Mouse (Mus musculus) liver, postnatal 0 days (tissue): ENCODE results near the gene Tuba1c. TPM values are rescaled to one million over a fixed set of nuclear protein-coding genes. Genes with fewer than 3 reads are reported as not detected.

ENCODE experiments used
- ATAC-seq: fragments of 200-750 bp; cut with Nextera tagmentation; 2 replicates; pipeline ENCODE4 v1.8.0; 2017; ENCODE audit warnings: mild to moderate bottlenecking, moderate library complexity
- DNase-seq: peaks from one replicate; pipeline ENCODE4 v3.0.0-alpha.2; 2016
- H3K27ac ChIP-seq: fragments of 300-500 bp; sonication (generic); 2 replicates; pipeline ENCODE4 v1.5.1; 2014; ENCODE audit warnings: antibody characterized with exemption, moderate library complexity, mild to moderate bottlenecking, low read depth
- H3K27me3 ChIP-seq: fragments of 300-500 bp; sonication (generic); 2 replicates; pipeline ENCODE4 v1.6.1; 2014; ENCODE audit warnings: low read length, control low read depth, mixed read lengths; ENCODE audit not compliant: insufficient read depth
- H3K36me3 ChIP-seq: fragments of 300-500 bp; sonication (generic); replicated peaks from 2 replicates; pipeline ENCODE4 v1.6.1; 2014; ENCODE audit warnings: mild to moderate bottlenecking, control low read depth, low read length, moderate library complexity, mixed read lengths; ENCODE audit not compliant: insufficient read depth
- H3K4me1 ChIP-seq: fragments of 300-500 bp; sonication (generic); 2 replicates; pipeline ENCODE4 v1.6.1; 2014; ENCODE audit warnings: antibody characterized with exemption, mild to moderate bottlenecking, control low read depth; ENCODE audit not compliant: insufficient read depth
- H3K4me2 ChIP-seq: fragments of 300-500 bp; sonication (generic); 2 replicates; pipeline ENCODE4 v1.6.1; 2014; ENCODE audit warnings: low read depth, mild to moderate bottlenecking, low read length, moderate library complexity, mixed read lengths
- H3K4me3 ChIP-seq: fragments of 300-500 bp; sonication (generic); 2 replicates; pipeline ENCODE4 v1.5.1; 2014; ENCODE audit warnings: low read depth, low read length
- H3K9ac ChIP-seq: fragments of 300-500 bp; sonication (generic); replicated peaks from 2 replicates; pipeline ENCODE4 v1.6.1; 2014; ENCODE audit warnings: mild to moderate bottlenecking, moderate library complexity
- H3K9me3 ChIP-seq: fragments of 300-500 bp; sonication (generic); 2 replicates; pipeline ENCODE4 v1.6.1; 2016; ENCODE audit warnings: mild to moderate bottlenecking, control low read depth, low read length, mixed read lengths
- CTCF ChIP-seq: sonication (generic); IDR thresholded peaks from 2 replicates; pipeline ENCODE4 v1.5.1; 2016; ENCODE audit warnings: antibody characterized with exemption, low read depth
- EP300 ChIP-seq: IDR thresholded peaks from 2 replicates; pipeline ENCODE4 v1.6.1; 2016; ENCODE audit warnings: antibody characterized with exemption, low read depth, mild to moderate bottlenecking
- WGBS: fragments of 180-500 bp; shearing (Covaris S2); extraction: QIAGEN DNeasy Blood & Tissue Kit; methylation state at CpG from one replicate; pipeline ENCODE4 v1.1.7; 2014; ENCODE audit not compliant: insufficient replicate concordance; 5-methylcytosine and 5-hydroxymethylcytosine counted together
- polyA plus RNA-seq: library from polyadenylated mRNA; unstranded; fragments of >200 nt; fragmentation: Nextera tagmentation; extraction: Ambion mirVana; gene quantifications from 2 replicates; pipeline ENCODE4 v1.2.1, GENCODE M21; 2015

Gene Tuba1c
- polyA plus RNA-seq, 1 experiment from 2014 or later = 152 TPM

- WGBS = 57% methylated on average over 11 of the region's 12 CpGs
- Histone ChIP-seq H3K36me3 (no peaks in the 10 kb centered on the region), H3K27me3 (no peaks in the 10 kb centered on the region), H3K4me1 (peaks cover 12% of the 10 kb centered on the region), H3K4me3 (no peak overlapping the region), H3K9ac (no peak overlapping the region), H3K4me2 (no peak overlapping the region), H3K9me3 (no peaks in the 10 kb centered on the region), H3K27ac (no peak overlapping the region)
- TF ChIP-seq EP300 (no peak), CTCF (no peak)
- DNase-seq = no peak
- ATAC-seq = no peak
Observed at GRCm38 (mm10) chr15:98989701-98990430, 39.8 kb upstream of the Tuba1c start.

- no peak for DNase-seq
- peaks cover 12% of the 10 kb centered on the region for H3K4me1 ChIP-seq
- H3K9me3 ChIP-seq = no peaks in the 10 kb centered on the region
- no peak overlapping the region for H3K4me2 ChIP-seq
- H3K4me3 ChIP-seq = no peak overlapping the region
- TF ChIP-seq CTCF = no peak
- TF ChIP-seq EP300 = no peak
- H3K9ac ChIP-seq = no peak overlapping the region
- H3K27ac ChIP-seq = no peak overlapping the region
- ATAC-seq = no peak
- H3K36me3 ChIP-seq = no peaks in the 10 kb centered on the region
- WGBS = 62% methylated on average over 15 of the region's 15 CpGs
- no peaks in the 10 kb centered on the region for H3K27me3 ChIP-seq
Observed at GRCm38 (mm10) chr15:98990669-98991539, 38.8 kb upstream of the Tuba1c start.

DNA sequence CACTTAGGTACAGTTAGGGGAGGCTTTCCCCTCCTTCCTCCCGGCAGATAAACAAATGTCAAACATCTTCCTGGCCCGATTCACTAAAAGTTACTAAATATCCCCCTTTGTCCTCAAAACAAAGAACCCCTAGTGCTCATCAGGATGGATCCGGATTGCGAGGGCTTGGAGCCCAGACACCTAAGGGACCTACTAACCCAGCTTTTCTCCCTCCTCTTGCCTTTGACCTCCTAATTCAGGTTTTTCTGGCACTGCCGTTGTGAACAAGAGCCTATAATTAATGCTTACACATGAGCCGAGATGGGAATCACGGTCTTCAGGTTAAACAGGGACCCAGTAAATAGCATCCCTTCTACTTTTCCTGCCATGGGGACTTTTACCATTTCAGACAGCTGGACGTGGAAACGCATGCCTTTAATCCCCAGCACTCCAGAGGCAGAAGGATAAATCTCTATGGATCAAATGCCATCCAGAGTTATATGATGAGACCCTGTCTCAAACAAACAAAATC lies 38.1 kb upstream of the Tuba1c start:
- 68% methylated on average over 9 of the region's 9 CpGs for WGBS
- H3K9me3 ChIP-seq = no peaks in the 10 kb centered on the region
- no peak overlapping the region for H3K4me2 ChIP-seq
- peaks cover 12% of the 10 kb centered on the region for H3K4me1 ChIP-seq
- H3K9ac ChIP-seq = no peak overlapping the region
- ATAC-seq (no peak), DNase-seq (no peak)
- no peaks in the 10 kb centered on the region for H3K36me3 ChIP-seq
- no peaks in the 10 kb centered on the region for H3K27me3 ChIP-seq
- H3K27ac ChIP-seq = no peak overlapping the region
- no peak overlapping the region for H3K4me3 ChIP-seq
- no peak for TF ChIP-seq CTCF
- no peak for TF ChIP-seq EP300

DNA sequence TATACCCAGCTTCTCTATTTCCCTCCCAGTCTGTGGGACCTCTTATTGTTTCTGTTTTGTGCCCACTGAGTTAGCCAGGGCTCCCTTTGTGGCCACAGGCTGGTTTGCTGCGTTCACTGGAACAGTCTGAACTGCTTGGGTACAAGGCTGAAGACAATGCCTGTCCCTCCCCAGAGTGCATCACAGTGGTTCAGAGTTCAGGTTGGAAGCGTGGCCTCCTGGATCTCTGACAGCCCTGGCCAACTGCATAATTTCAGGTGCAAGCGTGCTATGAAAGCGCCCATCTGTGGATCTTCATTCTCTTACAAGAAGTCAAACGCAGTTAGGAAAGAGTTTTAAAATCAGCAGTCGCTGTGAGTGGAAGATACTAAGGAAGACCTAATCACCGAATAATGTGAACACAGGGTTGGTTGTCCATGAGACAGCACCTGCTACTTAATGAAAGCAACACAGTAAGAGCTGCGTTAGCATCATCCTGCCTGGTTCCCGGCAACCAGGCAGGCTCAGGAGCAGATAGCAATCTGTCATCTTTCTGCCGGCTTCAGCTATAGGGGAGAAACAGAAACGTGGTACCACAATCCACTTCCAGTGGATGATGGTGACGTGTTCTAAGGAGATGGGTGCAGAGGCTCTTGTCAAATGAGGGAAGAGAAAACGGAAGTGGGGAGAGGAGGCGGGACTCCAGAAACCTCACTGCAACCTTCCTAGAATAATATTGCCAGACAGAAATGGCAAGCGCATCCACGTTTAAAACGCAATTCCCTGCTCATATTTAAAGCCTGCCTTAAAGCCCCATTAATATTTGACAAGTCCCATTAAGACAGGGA lies 37.4 kb upstream of the Tuba1c start:
- Histone ChIP-seq H3K4me3 (peak overlapping the region; percentile 47), H3K9me3 (no peaks in the 10 kb centered on the region), H3K4me1 (peaks cover 12% of the 10 kb centered on the region), H3K27me3 (no peaks in the 10 kb centered on the region), H3K27ac (peak overlapping the region; percentile 25; the same call in 1 of the 2 replicates), H3K36me3 (no peaks in the 10 kb centered on the region), H3K4me2 (peak overlapping the region; percentile 78), H3K9ac (peak overlapping the region; percentile 63)
- 31% methylated on average over 17 of the region's 17 CpGs for WGBS
- TF ChIP-seq EP300 (no peak), CTCF (no peak)
- peak; percentile 45 for DNase-seq
- peak; percentile 62 for ATAC-seq

DNA sequence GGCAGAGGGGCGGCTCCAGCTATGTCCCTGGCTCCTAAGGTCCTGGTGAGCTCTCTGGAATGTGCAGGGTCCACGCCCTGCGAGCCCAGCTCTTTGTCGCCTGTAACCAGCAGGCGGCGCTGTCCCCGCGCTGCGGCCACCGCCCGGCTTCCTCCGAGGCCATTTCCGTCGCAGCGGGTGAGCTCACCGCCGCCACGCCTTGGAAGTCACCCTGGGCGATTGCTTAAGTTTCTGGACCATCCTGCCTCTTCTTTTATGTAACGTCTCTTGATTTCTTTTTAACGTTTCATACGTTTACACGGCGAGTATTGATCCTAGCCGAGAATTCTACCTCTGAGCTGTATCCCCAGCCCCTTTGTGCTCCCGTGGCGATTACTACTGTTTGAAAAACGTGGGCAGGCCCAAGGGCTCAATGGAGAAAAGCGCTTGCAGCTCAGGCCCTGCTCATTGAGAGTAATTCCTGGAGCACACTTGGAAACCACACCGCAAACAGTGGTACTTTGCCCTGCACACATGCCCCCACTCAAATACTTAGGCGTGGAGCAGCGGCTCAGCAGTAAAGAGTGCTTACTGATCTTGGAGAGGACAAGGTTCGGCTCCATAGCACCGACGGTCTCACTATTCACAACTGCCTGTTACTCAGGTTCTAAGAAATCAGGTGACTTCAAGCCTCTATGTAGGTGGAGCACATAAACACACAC lies 36.4 kb upstream of the Tuba1c start:
- Histone ChIP-seq H3K9me3 (no peaks in the 10 kb centered on the region), H3K4me3 (peak overlapping the region; percentile 47), H3K4me1 (peaks cover 17% of the 10 kb centered on the region), H3K27ac (peak overlapping the region; percentile 91), H3K27me3 (no peaks in the 10 kb centered on the region), H3K4me2 (peak overlapping the region; percentile 78), H3K9ac (peak overlapping the region; percentile 63), H3K36me3 (no peaks in the 10 kb centered on the region)
- 4% methylated on average over 35 of the region's 35 CpGs for WGBS
- ATAC-seq (peak; percentile 96), DNase-seq (peak; percentile 96)
- TF ChIP-seq CTCF (peak; percentile 100), EP300 (no peak)
